Mouse (Mus musculus): Measurements from ENCODE around the gene Glrp1. TPM values are rescaled to one million over a fixed set of nuclear protein-coding genes. Genes with fewer than 3 reads are reported as not detected.

The Glrp1 gene
- polyA plus RNA-seq, 2 experiments: 0.09 TPM; not detected in 1

- WGBS (ENCODE audit: insufficient replicate concordance): 29% methylated on average over 1 of the region's 1 CpGs
- no peak for DNase-seq (ENCODE audit: low read depth in 3 of 3, low spot score in 3 of 3)
- Histone ChIP-seq H3K4me1 (replicated peaks; ENCODE audit: control insufficient read depth in 2 of 2, insufficient read depth in 2 of 2, low read length in 1 of 2) (peaks cover 5 to 17% of the 10 kb centered on the region in 2 experiments), H3K4me3 (ENCODE audit: insufficient read depth in 1 of 2, low read depth in 2 of 2, low read length in 2 of 2) (no peak overlapping the region), H3K36me3 (replicated peaks; ENCODE audit: control insufficient read depth, insufficient read depth, low read depth) (no peaks in the 10 kb centered on the region), H3K27me3 (ENCODE audit: control insufficient read depth, insufficient read depth, low read length) (no peaks in the 10 kb centered on the region), H3K4me2 (ENCODE audit: low read depth) (no peak overlapping the region), H3K9ac (replicated peaks) (no peak overlapping the region), H3K27ac (no peak overlapping the region), H3K9me3 (ENCODE audit: control insufficient read depth, low read length) (no peaks in the 10 kb centered on the region)
- no peak; the same call in 1 of the 2 replicates for ATAC-seq (ENCODE audit: insufficient read depth)
- TF ChIP-seq EP300 (IDR thresholded peaks at IDR 0.05; ENCODE audit: low read depth): no peak
- TF ChIP-seq CTCF (IDR thresholded peaks at IDR 0.05; ENCODE audit: low read depth): no peak
These were observed 39.4 kb upstream of the Glrp1 start for GRCm38 (mm10) chr1:88549263-88549662.

- DNase-seq (ENCODE audit: low read depth in 3 of 3, low spot score in 3 of 3) (no peak), ATAC-seq (ENCODE audit: insufficient read depth) (no peak)
- H3K4me3 ChIP-seq (ENCODE audit: insufficient read depth in 1 of 2, low read depth in 2 of 2, low read length in 2 of 2): no peak overlapping the region
- TF ChIP-seq CTCF (IDR thresholded peaks at IDR 0.05; ENCODE audit: low read depth) (no peak), EP300 (IDR thresholded peaks at IDR 0.05; ENCODE audit: low read depth) (no peak)
- H3K9me3 ChIP-seq (ENCODE audit: control insufficient read depth, low read length): no peaks in the 10 kb centered on the region
- H3K4me1 ChIP-seq (replicated peaks; ENCODE audit: control insufficient read depth in 2 of 2, insufficient read depth in 2 of 2, low read length in 1 of 2): peaks cover 5 to 8% of the 10 kb centered on the region in 2 experiments
- no peak overlapping the region for H3K9ac ChIP-seq (replicated peaks)
- no peak overlapping the region for H3K27ac ChIP-seq
- H3K4me2 ChIP-seq (ENCODE audit: low read depth): no peak overlapping the region
- 64% methylated on average over 7 of the region's 7 CpGs for WGBS (ENCODE audit: insufficient replicate concordance)
- H3K36me3 ChIP-seq (replicated peaks; ENCODE audit: control insufficient read depth, insufficient read depth, low read depth): no peaks in the 10 kb centered on the region
- H3K27me3 ChIP-seq (ENCODE audit: control insufficient read depth, insufficient read depth, low read length): no peaks in the 10 kb centered on the region
These were observed 37.3 kb upstream of the Glrp1 start for GRCm38 (mm10) chr1:88547172-88547571.

- Histone ChIP-seq H3K4me3 (ENCODE audit: insufficient read depth in 1 of 2, low read depth in 2 of 2, low read length in 2 of 2) (no peak overlapping the region), H3K9me3 (ENCODE audit: control insufficient read depth, low read length) (no peaks in the 10 kb centered on the region), H3K4me2 (ENCODE audit: low read depth) (no peak overlapping the region), H3K36me3 (replicated peaks; ENCODE audit: control insufficient read depth, insufficient read depth, low read depth) (no peaks in the 10 kb centered on the region), H3K9ac (replicated peaks) (no peak overlapping the region), H3K27me3 (ENCODE audit: control insufficient read depth, insufficient read depth, low read length) (no peaks in the 10 kb centered on the region), H3K4me1 (replicated peaks; ENCODE audit: control insufficient read depth in 2 of 2, insufficient read depth in 2 of 2, low read length in 1 of 2) (peaks cover 0 to 3% of the 10 kb centered on the region in 2 experiments; a peak in 1 of 4 replicates), H3K27ac (no peak overlapping the region)
- WGBS (ENCODE audit: insufficient replicate concordance): 53% methylated on average over 4 of the region's 4 CpGs
- ATAC-seq (ENCODE audit: insufficient read depth) (no peak), DNase-seq (ENCODE audit: low read depth in 3 of 3, low spot score in 3 of 3) (no peak)
- no peak for TF ChIP-seq CTCF (IDR thresholded peaks at IDR 0.05; ENCODE audit: low read depth)
- TF ChIP-seq EP300 (IDR thresholded peaks at IDR 0.05; ENCODE audit: low read depth): no peak
These were observed 33.7 kb upstream of the Glrp1 start for GRCm38 (mm10) chr1:88543608-88544007.

GRCm38 (mm10) chr1:88539823-88540222 lies 30.0 kb upstream of the Glrp1 start:
- Histone ChIP-seq H3K9me3 (ENCODE audit: control insufficient read depth, low read length) (no peaks in the 10 kb centered on the region), H3K9ac (replicated peaks) (no peak overlapping the region), H3K36me3 (replicated peaks; ENCODE audit: control insufficient read depth, insufficient read depth, low read depth) (no peaks in the 10 kb centered on the region), H3K4me3 (ENCODE audit: insufficient read depth in 1 of 2, low read depth in 2 of 2, low read length in 2 of 2) (no peak overlapping the region), H3K4me1 (replicated peaks; ENCODE audit: control insufficient read depth in 2 of 2, insufficient read depth in 2 of 2, low read length in 1 of 2) (peaks cover 2 to 13% of the 10 kb centered on the region in 2 experiments; a peak in 3 of 4 replicates), H3K27me3 (ENCODE audit: control insufficient read depth, insufficient read depth, low read length) (no peaks in the 10 kb centered on the region), H3K27ac (no peak overlapping the region), H3K4me2 (ENCODE audit: low read depth) (no peak overlapping the region)
- ATAC-seq (ENCODE audit: insufficient read depth): no peak
- DNase-seq (ENCODE audit: low read depth in 3 of 3, low spot score in 3 of 3): no peak
- no peak for TF ChIP-seq CTCF (IDR thresholded peaks at IDR 0.05; ENCODE audit: low read depth)
- TF ChIP-seq EP300 (IDR thresholded peaks at IDR 0.05; ENCODE audit: low read depth): no peak
- 55% methylated on average over 3 of the region's 3 CpGs for WGBS (ENCODE audit: insufficient replicate concordance)

- peaks cover 2 to 13% of the 10 kb centered on the region in 2 experiments; a peak in 3 of 4 replicates for H3K4me1 ChIP-seq (replicated peaks; ENCODE audit: control insufficient read depth in 2 of 2, insufficient read depth in 2 of 2, low read length in 1 of 2)
- TF ChIP-seq CTCF (IDR thresholded peaks at IDR 0.05; ENCODE audit: low read depth): no peak
- no peak for TF ChIP-seq EP300 (IDR thresholded peaks at IDR 0.05; ENCODE audit: low read depth)
- DNase-seq (ENCODE audit: low read depth in 3 of 3, low spot score in 3 of 3): no peak
- no peak overlapping the region for H3K27ac ChIP-seq
- no peaks in the 10 kb centered on the region for H3K9me3 ChIP-seq (ENCODE audit: control insufficient read depth, low read length)
- no peak overlapping the region for H3K9ac ChIP-seq (replicated peaks)
- 75% methylated on average over 7 of the region's 7 CpGs for WGBS (ENCODE audit: insufficient replicate concordance)
- no peak for ATAC-seq (ENCODE audit: insufficient read depth)
- no peaks in the 10 kb centered on the region for H3K36me3 ChIP-seq (replicated peaks; ENCODE audit: control insufficient read depth, insufficient read depth, low read depth)
- H3K4me3 ChIP-seq (ENCODE audit: insufficient read depth in 1 of 2, low read depth in 2 of 2, low read length in 2 of 2): no peak overlapping the region
- no peak overlapping the region for H3K4me2 ChIP-seq (ENCODE audit: low read depth)
- no peaks in the 10 kb centered on the region for H3K27me3 ChIP-seq (ENCODE audit: control insufficient read depth, insufficient read depth, low read length)
These were observed 29.4 kb upstream of the Glrp1 start for GRCm38 (mm10) chr1:88539256-88539655.

All from liver, embryonic 14.5 days (tissue).